Mouse (Mus musculus): ENCODE measurements around the gene Pdxp. TPM values are rescaled to one million over a fixed set of nuclear protein-coding genes. Genes with fewer than 3 reads are reported as not detected.
A peak's percentile ranks its signal among the peaks of the same experiment; 100 is the strongest.

Pdxp gene
- polyA plus RNA-seq, 1 experiment, result 1.9 TPM

- Histone ChIP-seq H3K27ac (ENCODE audit: insufficient read depth, low read depth, low read length) (no peak overlapping the region), H3K4me1 (ENCODE audit: control insufficient read depth, insufficient read depth, low read length) (no peaks in the 10 kb centered on the region), H3K4me3 (ENCODE audit: insufficient read depth, low read depth, low read length) (no peak overlapping the region), H3K27me3 (replicated peaks; ENCODE audit: control insufficient read depth, insufficient read depth, low read length) (no peaks in the 10 kb centered on the region), H3K36me3 (ENCODE audit: control insufficient read depth, insufficient read depth, low read length) (peaks cover 4% of the 10 kb centered on the region)
- no peak for DNase-seq
- WGBS, result 87% methylated on average over 3 of the region's 3 CpGs
- TF ChIP-seq POLR2A (IDR thresholded peaks at IDR 0.05; ENCODE audit: low read depth, low read length) (no peak), CTCF (conservative IDR thresholded peaks at IDR 0.05; ENCODE audit: insufficient read depth, insufficient read length, low read depth, low read length) (no peak)
Observed at GRCm38 (mm10) chr15:78881828-78882227, 31.9 kb upstream of the Pdxp start.

GRCm38 (mm10) chr15:78889401-78889853 lies 24.3 kb upstream of the Pdxp start:
- H3K4me3 ChIP-seq (ENCODE audit: insufficient read depth, low read depth, low read length), result no peak overlapping the region
- DNase-seq, result no peak
- WGBS, result 51% methylated on average over 13 of the region's 13 CpGs
- TF ChIP-seq CTCF (conservative IDR thresholded peaks at IDR 0.05; ENCODE audit: insufficient read depth, insufficient read length, low read depth, low read length) (no peak), POLR2A (IDR thresholded peaks at IDR 0.05; ENCODE audit: low read depth, low read length) (no peak)
- no peaks in the 10 kb centered on the region for H3K4me1 ChIP-seq (ENCODE audit: control insufficient read depth, insufficient read depth, low read length)
- peaks cover 1% of the 10 kb centered on the region for H3K36me3 ChIP-seq (ENCODE audit: control insufficient read depth, insufficient read depth, low read length)
- H3K27ac ChIP-seq (ENCODE audit: insufficient read depth, low read depth, low read length), result no peak overlapping the region
- H3K27me3 ChIP-seq (replicated peaks; ENCODE audit: control insufficient read depth, insufficient read depth, low read length), result no peaks in the 10 kb centered on the region

GRCm38 (mm10) chr15:78892440-78892839 lies 21.3 kb upstream of the Pdxp start:
- H3K4me1 ChIP-seq (ENCODE audit: control insufficient read depth, insufficient read depth, low read length), result no peaks in the 10 kb centered on the region
- H3K4me3 ChIP-seq (ENCODE audit: insufficient read depth, low read depth, low read length), result no peak overlapping the region
- H3K27ac ChIP-seq (ENCODE audit: insufficient read depth, low read depth, low read length), result no peak overlapping the region
- H3K27me3 ChIP-seq (replicated peaks; ENCODE audit: control insufficient read depth, insufficient read depth, low read length), result no peaks in the 10 kb centered on the region
- no peaks in the 10 kb centered on the region; the same call in none of the 2 replicates for H3K36me3 ChIP-seq (ENCODE audit: control insufficient read depth, insufficient read depth, low read length)
- 68% methylated on average over 7 of the region's 7 CpGs for WGBS
- DNase-seq, result no peak
- TF ChIP-seq CTCF (conservative IDR thresholded peaks at IDR 0.05; ENCODE audit: insufficient read depth, insufficient read length, low read depth, low read length) (no peak), POLR2A (IDR thresholded peaks at IDR 0.05; ENCODE audit: low read depth, low read length) (no peak)

- no peaks in the 10 kb centered on the region for H3K4me1 ChIP-seq (ENCODE audit: control insufficient read depth, insufficient read depth, low read length)
- 79% methylated on average over 13 of the region's 13 CpGs for WGBS
Observed at GRCm38 (mm10) chr15:78894726-78895125, 19.0 kb upstream of the Pdxp start.

GRCm38 (mm10) chr15:78895741-78896140 lies 18.0 kb upstream of the Pdxp start:
- no peaks in the 10 kb centered on the region for H3K27me3 ChIP-seq (replicated peaks; ENCODE audit: control insufficient read depth, insufficient read depth, low read length)
- 67% methylated on average over 2 of the region's 2 CpGs for WGBS
- H3K4me3 ChIP-seq (ENCODE audit: insufficient read depth, low read depth, low read length), result no peak overlapping the region
- H3K36me3 ChIP-seq (ENCODE audit: control insufficient read depth, insufficient read depth, low read length), result no peaks in the 10 kb centered on the region
- no peaks in the 10 kb centered on the region for H3K4me1 ChIP-seq (ENCODE audit: control insufficient read depth, insufficient read depth, low read length)
- TF ChIP-seq CTCF (conservative IDR thresholded peaks at IDR 0.05; ENCODE audit: insufficient read depth, insufficient read length, low read depth, low read length) (no peak), POLR2A (IDR thresholded peaks at IDR 0.05; ENCODE audit: low read depth, low read length) (no peak)
- 0 out of 2 replicates have a peak overlapping the region, but pooled peaks have one; percentile 5 for H3K27ac ChIP-seq (ENCODE audit: insufficient read depth, low read depth, low read length)
- no peak for DNase-seq

More at GRCm38 (mm10) chr15:78894726-78895125, 19.0 kb upstream of the Pdxp start:
- no peak overlapping the region for H3K27ac ChIP-seq (ENCODE audit: insufficient read depth, low read depth, low read length)
- DNase-seq, result no peak
- H3K4me3 ChIP-seq (ENCODE audit: insufficient read depth, low read depth, low read length), result no peak overlapping the region
- TF ChIP-seq CTCF (conservative IDR thresholded peaks at IDR 0.05; ENCODE audit: insufficient read depth, insufficient read length, low read depth, low read length) (no peak), POLR2A (IDR thresholded peaks at IDR 0.05; ENCODE audit: low read depth, low read length) (no peak)
- H3K36me3 ChIP-seq (ENCODE audit: control insufficient read depth, insufficient read depth, low read length), result no peaks in the 10 kb centered on the region
- H3K27me3 ChIP-seq (replicated peaks; ENCODE audit: control insufficient read depth, insufficient read depth, low read length), result no peaks in the 10 kb centered on the region

- WGBS, result 79% methylated on average over 3 of the region's 3 CpGs
- H3K4me3 ChIP-seq (ENCODE audit: insufficient read depth, low read depth, low read length), result no peak overlapping the region
- H3K27me3 ChIP-seq (replicated peaks; ENCODE audit: control insufficient read depth, insufficient read depth, low read length), result no peaks in the 10 kb centered on the region
- peak; percentile 18 for DNase-seq
- 0 out of 2 replicates have a peak overlapping the region, but pooled peaks have one; percentile 5 for H3K27ac ChIP-seq (ENCODE audit: insufficient read depth, low read depth, low read length)
- H3K4me1 ChIP-seq (ENCODE audit: control insufficient read depth, insufficient read depth, low read length), result no peaks in the 10 kb centered on the region
- no peaks in the 10 kb centered on the region for H3K36me3 ChIP-seq (ENCODE audit: control insufficient read depth, insufficient read depth, low read length)
- TF ChIP-seq POLR2A (IDR thresholded peaks at IDR 0.05; ENCODE audit: low read depth, low read length) (no peak), CTCF (conservative IDR thresholded peaks at IDR 0.05; ENCODE audit: insufficient read depth, insufficient read length, low read depth, low read length) (no peak)
Observed at GRCm38 (mm10) chr15:78896149-78896548, 17.6 kb upstream of the Pdxp start.

GRCm38 (mm10) chr15:78897488-78897887 lies 16.2 kb upstream of the Pdxp start:
- peak; percentile 46 for DNase-seq
- 83% methylated on average over 4 of the region's 4 CpGs for WGBS
- Histone ChIP-seq H3K4me1 (ENCODE audit: control insufficient read depth, insufficient read depth, low read length) (no peaks in the 10 kb centered on the region), H3K4me3 (ENCODE audit: insufficient read depth, low read depth, low read length) (no peak overlapping the region), H3K27me3 (replicated peaks; ENCODE audit: control insufficient read depth, insufficient read depth, low read length) (no peaks in the 10 kb centered on the region), H3K27ac (ENCODE audit: insufficient read depth, low read depth, low read length) (0 out of 2 replicates have a peak overlapping the region, but pooled peaks have one; percentile 26), H3K36me3 (ENCODE audit: control insufficient read depth, insufficient read depth, low read length) (no peaks in the 10 kb centered on the region)
- TF ChIP-seq POLR2A (IDR thresholded peaks at IDR 0.05; ENCODE audit: low read depth, low read length) (no peak), CTCF (conservative IDR thresholded peaks at IDR 0.05; ENCODE audit: insufficient read depth, insufficient read length, low read depth, low read length) (no peak)
